Mouse (Mus musculus): ENCODE results near the gene Inpp5k. TPM values are rescaled to one million over a fixed set of nuclear protein-coding genes. Genes with fewer than 3 reads are reported as not detected.

The Inpp5k gene
- polyA plus RNA-seq, 1 experiment from 2014 or later, result 20.6 TPM

DNA sequence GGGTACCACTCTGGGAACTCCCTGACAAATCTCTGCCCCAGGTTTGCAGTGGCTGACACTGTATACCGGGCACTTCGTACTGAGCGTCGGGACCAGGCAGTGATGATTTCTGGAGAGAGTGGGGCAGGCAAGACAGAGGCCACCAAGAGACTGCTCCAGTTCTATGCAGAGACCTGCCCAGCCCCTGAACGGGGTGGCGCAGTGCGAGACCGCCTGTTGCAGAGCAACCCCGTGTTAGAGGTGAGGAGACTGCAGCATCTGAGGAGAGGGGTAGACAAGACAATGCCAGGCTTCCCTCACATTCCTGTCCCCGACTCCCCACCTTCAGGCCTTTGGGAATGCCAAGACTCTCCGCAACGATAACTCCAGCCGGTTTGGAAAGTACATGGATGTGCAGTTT lies 27.5 kb downstream of the Inpp5k start:
- Histone ChIP-seq H3K4me3 (ENCODE audit: low read depth, low read length) (no peak overlapping the region), H3K27ac (ENCODE audit: low read depth, low read length) (no peak overlapping the region), H3K4me2 (replicated peaks; ENCODE audit: low read depth) (no peak overlapping the region), H3K36me3 (ENCODE audit: control insufficient read depth, insufficient read depth) (peaks cover 47% of the 10 kb centered on the region), H3K9ac (ENCODE audit: low read depth, low read length) (no peak overlapping the region), H3K9me3 (ENCODE audit: control insufficient read depth) (no peaks in the 10 kb centered on the region), H3K27me3 (replicated peaks; ENCODE audit: control insufficient read depth, insufficient read depth, low read length) (no peaks in the 10 kb centered on the region), H3K4me1 (replicated peaks; ENCODE audit: control insufficient read depth, insufficient read depth, low read length) (peaks cover 8% of the 10 kb centered on the region)
- 94% methylated on average over 13 of the region's 13 CpGs for WGBS
- ATAC-seq, result no peak
- no peak for TF ChIP-seq CTCF (IDR thresholded peaks at IDR 0.05; ENCODE audit: low read depth)

DNA sequence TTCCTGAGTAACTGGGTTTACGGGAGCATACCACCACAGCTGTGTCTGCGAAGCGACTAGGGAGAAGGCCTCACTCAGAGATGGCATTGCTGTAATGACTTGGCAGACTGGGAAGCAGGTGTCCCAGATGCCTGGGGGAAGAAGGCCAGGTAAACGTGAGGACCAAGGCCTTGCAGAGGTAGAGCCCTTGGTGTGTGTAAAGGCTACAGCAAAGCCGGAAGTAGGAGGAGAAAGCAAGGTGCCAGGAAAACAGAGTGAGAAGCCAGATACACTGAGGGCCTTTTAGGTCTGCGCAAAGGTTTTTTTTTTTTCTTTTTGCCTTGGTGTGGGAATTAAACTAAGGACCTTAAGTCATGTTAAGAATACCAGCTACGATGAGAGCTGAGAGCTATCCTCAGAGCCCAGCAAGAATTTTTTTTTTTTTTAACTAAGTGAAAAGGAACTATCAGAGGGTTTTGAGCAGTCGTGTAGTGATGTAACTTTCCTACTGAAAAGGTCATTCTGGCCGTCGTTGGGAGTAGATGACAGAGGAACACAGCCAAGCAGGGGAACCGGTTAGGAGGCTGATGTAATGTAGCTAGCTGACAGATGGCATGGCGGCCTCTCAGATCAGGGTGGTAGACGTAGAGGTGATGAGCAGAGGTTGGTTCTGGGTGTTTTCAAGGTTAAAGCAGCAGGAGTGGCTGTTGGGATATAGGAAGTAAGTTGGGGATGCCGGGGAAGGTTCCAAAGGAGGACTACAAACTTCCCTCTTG lies 28.4 kb downstream of the Inpp5k start:
- no peaks in the 10 kb centered on the region for H3K9me3 ChIP-seq (ENCODE audit: control insufficient read depth)
- no peak overlapping the region for H3K4me3 ChIP-seq (ENCODE audit: low read depth, low read length)
- no peak for ATAC-seq
- H3K36me3 ChIP-seq (ENCODE audit: control insufficient read depth, insufficient read depth), result peaks cover 52% of the 10 kb centered on the region
- no peaks in the 10 kb centered on the region for H3K27me3 ChIP-seq (replicated peaks; ENCODE audit: control insufficient read depth, insufficient read depth, low read length)
- H3K4me1 ChIP-seq (replicated peaks; ENCODE audit: control insufficient read depth, insufficient read depth, low read length), result peaks cover 7% of the 10 kb centered on the region
- WGBS, result 80% methylated on average over 14 of the region's 14 CpGs
- no peak for TF ChIP-seq CTCF (IDR thresholded peaks at IDR 0.05; ENCODE audit: low read depth)
- no peak overlapping the region for H3K4me2 ChIP-seq (replicated peaks; ENCODE audit: low read depth)
- H3K9ac ChIP-seq (ENCODE audit: low read depth, low read length), result no peak overlapping the region
- H3K27ac ChIP-seq (ENCODE audit: low read depth, low read length), result no peak overlapping the region

DNA sequence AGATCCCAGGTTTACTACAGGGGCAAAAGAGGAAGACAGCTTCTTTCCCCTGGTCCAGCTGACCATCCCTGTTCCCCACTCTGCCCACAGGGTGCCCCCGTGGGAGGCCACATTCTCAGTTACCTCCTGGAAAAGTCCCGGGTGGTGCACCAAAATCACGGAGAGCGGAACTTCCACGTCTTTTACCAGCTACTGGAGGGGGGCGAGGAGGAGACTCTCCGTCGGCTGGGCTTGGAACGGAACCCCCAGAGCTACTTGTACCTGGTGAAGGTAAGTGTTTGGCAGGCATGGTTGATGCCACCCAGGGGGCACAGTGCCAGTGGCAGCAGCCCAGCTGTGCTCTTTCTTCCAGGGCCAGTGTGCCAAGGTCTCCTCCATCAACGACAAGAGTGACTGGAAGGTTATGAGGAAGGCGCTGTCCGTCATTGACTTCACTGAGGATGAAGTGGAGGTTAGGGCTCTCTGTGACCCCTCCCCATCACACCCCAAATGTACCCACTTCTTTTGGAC lies 29.3 kb downstream of the Inpp5k start:
- Histone ChIP-seq H3K27me3 (replicated peaks; ENCODE audit: control insufficient read depth, insufficient read depth, low read length) (no peaks in the 10 kb centered on the region), H3K4me2 (replicated peaks; ENCODE audit: low read depth) (no peak overlapping the region), H3K4me3 (ENCODE audit: low read depth, low read length) (no peak overlapping the region), H3K9me3 (ENCODE audit: control insufficient read depth) (no peaks in the 10 kb centered on the region), H3K4me1 (replicated peaks; ENCODE audit: control insufficient read depth, insufficient read depth, low read length) (no peaks in the 10 kb centered on the region), H3K36me3 (ENCODE audit: control insufficient read depth, insufficient read depth) (peaks cover 58% of the 10 kb centered on the region), H3K27ac (ENCODE audit: low read depth, low read length) (no peak overlapping the region), H3K9ac (ENCODE audit: low read depth, low read length) (no peak overlapping the region)
- no peak for TF ChIP-seq CTCF (IDR thresholded peaks at IDR 0.05; ENCODE audit: low read depth)
- 95% methylated on average over 12 of the region's 12 CpGs for WGBS
- ATAC-seq, result no peak

DNA sequence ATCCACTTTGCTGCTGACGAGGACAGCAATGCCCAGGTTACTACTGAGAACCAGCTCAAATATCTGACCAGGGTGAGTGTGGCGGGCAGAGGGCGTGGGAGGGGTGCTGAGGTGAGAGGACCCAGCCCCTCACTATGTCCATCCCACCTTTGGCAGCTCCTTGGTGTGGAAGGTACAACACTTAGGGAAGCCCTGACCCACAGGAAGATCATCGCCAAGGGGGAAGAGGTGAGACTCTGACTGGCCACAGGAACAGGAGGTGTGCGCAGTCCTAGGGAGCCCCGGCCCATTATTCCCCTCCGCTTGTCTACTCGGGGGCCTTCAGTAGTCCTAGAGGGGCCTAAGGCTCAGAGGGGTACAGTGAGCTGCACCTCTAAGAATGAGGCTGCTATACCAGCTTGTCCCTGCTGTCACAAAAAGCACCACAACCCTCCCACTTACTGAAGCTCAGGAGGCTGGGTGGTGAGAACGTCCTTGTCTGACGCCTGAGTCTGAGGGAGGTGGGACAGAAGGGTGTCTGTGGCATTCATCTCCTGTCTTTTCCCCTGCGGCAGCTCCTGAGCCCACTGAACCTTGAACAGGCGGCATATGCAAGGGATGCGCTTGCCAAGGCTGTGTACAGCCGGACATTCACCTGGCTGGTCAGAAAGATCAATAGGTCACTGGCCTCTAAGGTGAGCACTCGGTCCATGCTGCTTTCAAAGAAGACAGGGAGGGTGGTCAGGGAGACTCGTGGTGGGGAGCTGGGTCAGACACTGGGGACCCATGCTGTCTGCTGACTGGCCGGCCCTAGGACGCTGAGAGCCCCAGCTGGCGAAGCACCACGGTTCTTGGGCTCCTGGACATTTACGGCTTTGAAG lies 30.4 kb downstream of the Inpp5k start:
- WGBS, result 89% methylated on average over 21 of the region's 21 CpGs
- H3K27ac ChIP-seq (ENCODE audit: low read depth, low read length), result no peak overlapping the region
- ATAC-seq, result no peak
- no peaks in the 10 kb centered on the region for H3K4me1 ChIP-seq (replicated peaks; ENCODE audit: control insufficient read depth, insufficient read depth, low read length)
- no peak overlapping the region for H3K4me3 ChIP-seq (ENCODE audit: low read depth, low read length)
- H3K4me2 ChIP-seq (replicated peaks; ENCODE audit: low read depth), result no peak overlapping the region
- TF ChIP-seq CTCF (IDR thresholded peaks at IDR 0.05; ENCODE audit: low read depth), result no peak
- peaks cover 68% of the 10 kb centered on the region for H3K36me3 ChIP-seq (ENCODE audit: control insufficient read depth, insufficient read depth)
- H3K9ac ChIP-seq (ENCODE audit: low read depth, low read length), result no peak overlapping the region
- H3K9me3 ChIP-seq (ENCODE audit: control insufficient read depth), result no peaks in the 10 kb centered on the region
- no peaks in the 10 kb centered on the region for H3K27me3 ChIP-seq (replicated peaks; ENCODE audit: control insufficient read depth, insufficient read depth, low read length)

DNA sequence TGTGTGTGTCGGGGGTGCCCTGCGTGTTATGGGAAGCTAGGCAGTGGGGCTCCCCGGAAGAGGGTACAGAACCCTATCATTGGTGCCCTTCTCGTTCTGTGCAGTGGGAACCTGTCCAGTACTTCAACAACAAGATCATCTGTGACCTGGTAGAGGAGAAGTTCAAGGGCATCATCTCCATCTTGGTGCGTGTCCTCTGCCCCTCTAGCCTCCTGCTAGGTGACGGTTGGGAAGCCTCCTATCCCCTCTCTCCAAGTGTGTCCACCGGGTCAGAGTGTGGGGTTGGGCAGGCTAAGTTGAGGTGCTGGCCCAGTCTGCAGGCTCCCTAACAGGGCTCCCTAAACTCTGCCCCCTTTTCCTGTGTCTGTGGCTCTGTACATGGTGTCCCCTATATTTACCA lies 31.3 kb downstream of the Inpp5k start:
- 88% methylated on average over 7 of the region's 7 CpGs for WGBS
- Histone ChIP-seq H3K9ac (ENCODE audit: low read depth, low read length) (no peak overlapping the region), H3K36me3 (ENCODE audit: control insufficient read depth, insufficient read depth) (peaks cover 75% of the 10 kb centered on the region), H3K27ac (ENCODE audit: low read depth, low read length) (no peak overlapping the region), H3K27me3 (replicated peaks; ENCODE audit: control insufficient read depth, insufficient read depth, low read length) (no peaks in the 10 kb centered on the region), H3K4me2 (replicated peaks; ENCODE audit: low read depth) (no peak overlapping the region), H3K4me1 (replicated peaks; ENCODE audit: control insufficient read depth, insufficient read depth, low read length) (no peaks in the 10 kb centered on the region), H3K4me3 (ENCODE audit: low read depth, low read length) (no peak overlapping the region), H3K9me3 (ENCODE audit: control insufficient read depth) (no peaks in the 10 kb centered on the region)
- TF ChIP-seq CTCF (IDR thresholded peaks at IDR 0.05; ENCODE audit: low read depth), result no peak
- ATAC-seq, result no peak

DNA sequence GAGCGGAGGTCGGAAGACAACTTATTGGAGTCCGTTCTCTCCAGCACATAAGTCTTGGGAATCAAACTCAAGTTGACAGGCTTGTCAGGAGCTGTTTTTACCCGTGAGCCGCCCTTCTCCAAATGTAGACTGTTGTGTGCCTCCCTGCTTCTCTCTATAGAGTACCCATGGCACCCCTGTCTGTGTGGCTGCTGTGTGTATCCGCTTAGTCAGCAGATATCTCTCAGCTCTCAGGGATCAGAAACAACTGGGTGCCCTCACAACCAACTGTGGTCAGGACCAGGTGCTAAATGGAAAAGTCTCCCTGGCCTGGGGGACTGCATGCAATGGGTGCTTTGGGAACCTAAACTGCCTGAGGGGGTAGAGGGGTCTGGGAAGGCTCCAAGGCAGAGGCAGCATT lies 35.5 kb downstream of the Inpp5k start:
- H3K4me2 ChIP-seq (replicated peaks; ENCODE audit: low read depth), result no peak overlapping the region
- no peak overlapping the region for H3K27ac ChIP-seq (ENCODE audit: low read depth, low read length)
- H3K4me1 ChIP-seq (replicated peaks; ENCODE audit: control insufficient read depth, insufficient read depth, low read length), result no peaks in the 10 kb centered on the region
- H3K9ac ChIP-seq (ENCODE audit: low read depth, low read length), result no peak overlapping the region
- H3K36me3 ChIP-seq (ENCODE audit: control insufficient read depth, insufficient read depth), result peaks cover 84% of the 10 kb centered on the region
- H3K9me3 ChIP-seq (ENCODE audit: control insufficient read depth), result no peaks in the 10 kb centered on the region
- no peak overlapping the region for H3K4me3 ChIP-seq (ENCODE audit: low read depth, low read length)
- no peak for TF ChIP-seq CTCF (IDR thresholded peaks at IDR 0.05; ENCODE audit: low read depth)
- ATAC-seq, result no peak
- WGBS, result 96% methylated on average over 6 of the region's 6 CpGs
- no peaks in the 10 kb centered on the region for H3K27me3 ChIP-seq (replicated peaks; ENCODE audit: control insufficient read depth, insufficient read depth, low read length)

Measured in intestine, postnatal 0 days (tissue).